Mouse (Mus musculus) G1E (cell line): Measurements from ENCODE around the gene Noct.

Experiments used
- CTCF ChIP-seq: IDR thresholded peaks from 2 replicates; pipeline ENCODE4 v1.5.1; 2012; ENCODE audit warnings: low read depth, low read length, inconsistent platforms, mixed read lengths
- GATA1 ChIP-seq: IDR thresholded peaks from 2 replicates; pipeline ENCODE4 v1.6.1; 2012; ENCODE audit warnings: borderline replicate concordance, low read length, inconsistent platforms, mixed read lengths
- GATA2 ChIP-seq: IDR thresholded peaks from 2 replicates; pipeline ENCODE4 v1.6.1; 2012; ENCODE audit warnings: low read depth, low read length, inconsistent platforms, borderline replicate concordance
- POLR2AphosphoS5 ChIP-seq: IDR thresholded peaks from 2 replicates; pipeline ENCODE4 v1.6.1; 2012; ENCODE audit warnings: low read depth, low read length, inconsistent platforms; ENCODE audit not compliant: insufficient replicate concordance
- TAL1 ChIP-seq: conservative IDR thresholded peaks from 2 replicates; pipeline ENCODE4 v1.6.1; 2012; ENCODE audit warnings: low read depth, low read length, inconsistent platforms, mixed read lengths

GRCm38 (mm10) chr3:51276421-51277111, 52.3 kb downstream of the Noct start:
- TF ChIP-seq TAL1, result no peak
- no peak for TF ChIP-seq GATA1
- TF ChIP-seq GATA2, result no peak
- no peak for TF ChIP-seq CTCF
- no peak for TF ChIP-seq POLR2AphosphoS5
